Mouse (Mus musculus): ENCODE measurements around the gene Pi4k2a.
"Not testable (repeated sequence)": the region's sequence is repeated elsewhere in the genome, so short reads cannot be mapped to it uniquely, and the experiment has no call there.

Pi4k2a gene

GRCm38 (mm10) chr19:42080469-42080868 is 9.8 kb upstream of the Pi4k2a start:
- no peak for DNase-seq (ENCODE audit: low read depth)

- DNase-seq (ENCODE audit: low read depth): not testable (repeated sequence)
These were observed 8.7 kb upstream of the Pi4k2a start for GRCm38 (mm10) chr19:42081613-42082012.

- no peak for DNase-seq (ENCODE audit: low read depth)
These were observed 4.6 kb upstream of the Pi4k2a start for GRCm38 (mm10) chr19:42085690-42086089.

- DNase-seq (ENCODE audit: low read depth): peak; percentile 84
These were observed 4.1 kb upstream of the Pi4k2a start, which contains the start of gene Morn4 for GRCm38 (mm10) chr19:42086166-42086565. Gene Morn4, minus strand, starts transcription at chr19:42086357.

GRCm38 (mm10) chr19:42089103-42089747 is 1.0 kb upstream of the Pi4k2a start:
- peak; percentile 41 for DNase-seq (ENCODE audit: low read depth)

- peak; percentile 6 for DNase-seq (ENCODE audit: low read depth)
These were observed 419 bp downstream of the Pi4k2a start for GRCm38 (mm10) chr19:42090637-42091141.

- DNase-seq (ENCODE audit: low read depth): no peak
These were observed 9.1 kb downstream of the Pi4k2a start for GRCm38 (mm10) chr19:42099406-42099805.

- no peak for DNase-seq (ENCODE audit: low read depth)
These were observed 14.4 kb downstream of the Pi4k2a start for GRCm38 (mm10) chr19:42104681-42105080.

- no peak for DNase-seq (ENCODE audit: low read depth)
These were observed 25.6 kb downstream of the Pi4k2a start for GRCm38 (mm10) chr19:42115783-42116335.

GRCm38 (mm10) chr19:42118142-42118541 is 27.9 kb downstream of the Pi4k2a start:
- DNase-seq (ENCODE audit: low read depth): no peak

GRCm38 (mm10) chr19:42118596-42118995 is 28.3 kb downstream of the Pi4k2a start:
- DNase-seq (ENCODE audit: low read depth): no peak

- no peak for DNase-seq (ENCODE audit: low read depth)
These were observed 30.2 kb downstream of the Pi4k2a start for GRCm38 (mm10) chr19:42120451-42120850.

- no peak for DNase-seq (ENCODE audit: low read depth)
These were observed 34.4 kb downstream of the Pi4k2a start for GRCm38 (mm10) chr19:42124684-42125083.

- no peak for DNase-seq (ENCODE audit: low read depth)
These were observed 35.4 kb downstream of the Pi4k2a start for GRCm38 (mm10) chr19:42125501-42126218.

GRCm38 (mm10) chr19:42126219-42126605 is 35.9 kb downstream of the Pi4k2a start:
- no peak for DNase-seq (ENCODE audit: low read depth)

GRCm38 (mm10) chr19:42127024-42127423 is 36.8 kb downstream of the Pi4k2a start:
- DNase-seq (ENCODE audit: low read depth): no peak

- DNase-seq (ENCODE audit: low read depth): no peak
These were observed 37.9 kb downstream of the Pi4k2a start for GRCm38 (mm10) chr19:42128052-42128740.

- DNase-seq (ENCODE audit: low read depth): peak; percentile 93
These were observed 38.7 kb downstream of the Pi4k2a start, which contains the start of gene Avpi1 for GRCm38 (mm10) chr19:42128787-42129508. Gene Avpi1, minus strand, starts transcription at chr19:42129059.

GRCm38 (mm10) chr19:42129509-42130293 is 39.4 kb downstream of the Pi4k2a start:
- no peak for DNase-seq (ENCODE audit: low read depth)

GRCm38 (mm10) chr19:42130294-42130606 is 40.0 kb downstream of the Pi4k2a start:
- no peak for DNase-seq (ENCODE audit: low read depth)

- no peak for DNase-seq (ENCODE audit: low read depth)
These were observed 40.8 kb downstream of the Pi4k2a start for GRCm38 (mm10) chr19:42131101-42131500.
